Mouse (Mus musculus) ovary, postnatal 36 days (tissue): ENCODE measurements around the gene C330007P06Rik.
A peak's percentile ranks its signal among the peaks of the same experiment; 100 is the strongest.

Experiments used
- DNase-seq: peaks from one replicate; pipeline ENCODE4 v3.0.0; 2022; ENCODE audit warnings: low spot score, mixed read lengths

C330007P06Rik gene

DNA sequence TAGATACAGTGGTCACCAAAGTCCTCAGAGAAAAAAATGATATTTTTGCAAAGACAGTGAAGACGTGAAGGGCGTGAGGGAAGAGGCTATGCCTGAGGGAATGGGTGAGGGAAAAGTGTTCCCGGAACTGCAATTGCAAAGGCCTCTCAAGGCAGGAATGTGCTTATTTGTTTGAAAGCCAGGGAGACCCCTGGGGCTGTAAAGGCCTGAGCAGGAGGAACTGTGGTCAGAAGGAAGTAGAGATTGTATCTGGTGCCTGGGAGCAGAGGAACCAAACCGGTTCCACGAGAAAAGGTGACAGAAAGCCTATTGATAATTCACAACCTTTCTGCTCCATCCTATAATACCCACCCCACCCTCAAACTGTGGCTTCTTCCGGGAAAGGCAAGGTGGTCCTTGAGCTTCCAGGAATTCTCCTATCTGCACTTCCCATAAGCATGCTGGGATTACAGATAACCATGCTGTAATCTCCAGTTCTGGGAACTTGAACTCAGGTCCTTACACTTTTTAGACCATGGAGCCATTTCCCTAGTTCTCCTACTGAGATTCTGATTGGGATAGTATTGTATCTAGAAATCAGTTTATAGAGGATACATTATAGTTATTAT lies 36.7 kb downstream of the C330007P06Rik start:
- DNase-seq, result no peak

DNA sequence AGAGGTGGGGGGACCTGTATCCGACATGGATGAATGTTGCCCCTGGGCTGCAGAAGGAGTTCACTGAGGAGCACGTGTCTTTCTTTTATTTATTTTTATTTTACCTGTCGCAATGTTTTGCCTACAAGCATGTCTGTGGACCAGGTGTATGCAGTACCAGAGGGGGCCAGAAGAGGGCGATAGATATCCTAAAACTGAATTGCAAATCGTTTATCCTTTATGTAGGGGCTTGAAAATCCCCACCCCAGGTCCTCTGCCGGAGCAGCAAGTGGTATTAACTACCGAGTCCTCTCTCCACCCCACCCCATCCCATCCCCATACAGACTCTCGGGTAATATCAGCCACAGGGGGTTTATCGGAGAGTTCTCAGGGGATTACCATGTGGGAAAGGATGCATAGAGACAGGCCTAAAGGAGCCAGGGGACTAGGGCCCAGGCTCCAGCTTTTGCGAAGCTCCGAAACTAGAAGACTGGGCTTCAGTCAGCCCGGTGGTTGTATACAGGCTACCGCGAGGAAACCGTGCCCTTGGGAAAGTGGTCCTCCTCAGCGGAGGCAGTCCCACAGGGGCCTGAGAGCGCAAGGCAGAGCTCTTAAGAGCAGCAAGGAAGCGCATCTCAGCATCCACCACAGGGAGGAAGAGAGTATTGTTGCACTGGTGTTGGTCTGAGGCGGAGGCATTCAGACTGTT lies 40.4 kb downstream of the C330007P06Rik start:
- DNase-seq, result peak; percentile 45

DNA sequence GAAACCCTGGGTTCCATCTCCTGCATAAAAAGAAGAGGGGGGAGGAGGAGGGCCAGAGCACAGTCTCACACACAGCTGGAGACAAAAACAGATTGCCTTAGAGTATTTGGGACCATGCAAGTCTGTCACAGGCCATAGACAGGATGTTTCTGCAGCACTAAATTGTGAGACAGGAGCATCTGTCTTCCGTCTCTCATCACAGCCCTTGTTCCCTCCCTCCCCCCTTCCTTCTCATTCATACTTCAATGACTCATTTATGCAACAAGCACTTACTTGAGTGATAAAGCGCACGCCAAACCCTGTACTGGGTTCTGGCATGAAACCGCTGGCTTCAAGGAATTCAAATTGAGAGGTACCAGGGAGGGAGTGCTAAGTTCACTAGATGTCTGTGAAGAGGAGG lies 42.3 kb downstream of the C330007P06Rik start:
- DNase-seq, result no peak

DNA sequence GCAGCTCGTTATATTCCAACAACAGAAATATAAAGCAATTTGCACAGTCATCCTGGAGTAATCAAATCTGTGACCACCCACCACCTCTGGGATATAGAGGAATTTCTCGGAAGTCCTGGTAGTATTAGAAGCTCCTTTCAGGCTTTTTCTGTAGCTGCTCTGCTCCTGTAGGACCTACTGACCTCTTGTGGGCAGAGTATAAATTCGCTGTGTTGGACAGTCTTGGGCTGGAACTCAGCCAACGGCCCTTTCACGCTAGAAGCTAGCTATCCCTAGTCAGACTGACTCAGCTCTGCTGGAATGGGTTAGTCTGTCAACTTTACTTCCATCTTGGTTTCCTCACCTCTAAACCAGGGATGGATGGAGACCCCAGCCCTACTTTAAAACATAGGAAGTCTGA lies 43.6 kb downstream of the C330007P06Rik start:
- DNase-seq, result peak; percentile 49

DNA sequence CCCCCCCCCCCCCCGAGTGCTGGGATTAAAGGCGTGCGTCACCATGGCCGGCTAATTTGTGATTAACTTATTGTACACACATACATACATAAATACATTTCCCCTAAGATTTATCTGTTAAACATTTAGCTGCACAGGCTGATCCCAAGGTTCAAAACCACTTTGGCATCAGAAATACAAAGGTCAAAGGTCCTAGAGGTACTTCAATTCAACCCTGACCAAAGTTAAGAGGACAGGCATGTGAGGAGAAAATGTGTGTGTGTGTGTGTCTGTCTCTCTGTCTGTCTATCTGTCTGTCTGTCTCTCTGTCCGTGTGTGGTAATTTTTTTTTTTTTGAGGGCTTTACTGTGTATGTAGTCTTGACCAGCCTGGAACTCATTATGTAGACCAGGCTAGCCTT lies 47.0 kb downstream of the C330007P06Rik start:
- no peak for DNase-seq

DNA sequence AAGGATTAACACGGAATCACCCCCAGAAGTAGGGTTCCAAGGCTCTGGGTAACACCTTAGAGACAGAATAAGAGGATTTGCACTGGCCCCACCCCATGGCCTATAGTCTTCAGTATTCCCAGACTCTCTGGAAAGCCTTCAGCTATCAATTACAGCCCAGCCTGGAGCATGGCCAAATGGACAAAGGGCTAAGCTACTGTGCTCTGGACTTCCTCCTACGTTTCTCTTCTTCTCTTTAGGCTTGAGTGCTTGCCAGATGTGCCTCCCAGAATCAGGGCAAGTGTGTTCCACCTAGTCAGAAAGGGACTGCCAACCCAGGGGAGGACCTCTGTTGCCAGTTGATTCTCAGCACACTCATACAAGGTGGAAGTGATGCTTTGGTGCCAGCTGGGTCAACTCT lies 48.9 kb downstream of the C330007P06Rik start:
- DNase-seq, result peak; percentile 24

DNA sequence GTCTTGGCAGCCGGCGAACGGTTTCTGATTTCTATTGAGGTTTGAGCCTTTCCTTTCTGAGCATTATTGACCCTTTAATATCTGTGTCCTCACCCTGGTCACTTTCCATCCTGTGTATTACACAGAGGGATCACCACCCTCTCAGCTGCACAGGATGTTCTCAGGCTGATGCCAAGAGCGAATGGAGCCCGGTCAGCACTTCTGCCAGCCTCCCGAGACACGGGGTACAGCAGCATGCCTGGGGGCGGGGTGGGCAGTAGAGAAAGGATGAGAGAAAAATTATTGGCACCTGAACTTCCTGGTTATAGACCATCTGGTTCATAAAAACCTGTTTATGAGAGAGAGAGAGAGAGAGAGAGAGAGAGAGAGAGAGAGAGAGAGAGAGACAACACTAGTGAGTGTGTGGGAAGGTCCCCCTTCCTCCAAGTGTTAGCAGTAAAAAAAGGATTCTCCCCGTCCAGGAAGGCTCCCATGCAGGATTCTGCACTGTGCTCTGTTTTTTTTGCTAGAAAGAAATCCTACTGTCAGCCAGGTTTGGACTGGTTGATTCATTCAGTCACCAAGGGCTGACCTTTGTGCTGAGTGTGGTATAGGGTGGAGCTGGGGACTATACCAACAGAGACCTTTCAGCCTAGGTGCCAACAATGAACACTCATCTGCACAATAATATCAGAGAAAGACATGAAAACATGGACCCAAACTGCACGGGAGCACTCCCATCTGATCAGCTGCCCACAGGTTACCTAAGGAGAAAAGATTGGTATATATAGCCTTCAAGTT lies 49.8 kb downstream of the C330007P06Rik start:
- DNase-seq, result no peak

DNA sequence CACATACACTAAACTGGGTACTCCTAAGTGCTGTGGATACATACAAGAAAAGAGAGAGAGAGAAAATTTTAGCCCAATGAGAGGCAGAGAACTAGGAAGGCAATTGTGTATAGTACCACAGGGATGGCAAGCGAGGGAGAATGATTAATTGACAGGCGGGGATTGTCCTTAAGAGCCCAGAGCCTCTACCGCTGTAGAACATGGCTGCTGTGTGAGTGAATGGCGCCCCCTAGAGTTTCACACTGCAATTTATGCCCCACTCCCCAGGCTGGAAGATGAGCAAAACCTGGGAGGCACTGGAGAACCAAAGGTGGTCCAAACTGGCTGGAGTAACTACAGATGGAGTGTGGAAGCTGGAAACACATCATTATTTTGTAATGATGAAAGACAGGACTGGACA lies 53.7 kb downstream of the C330007P06Rik start:
- peak; percentile 23 for DNase-seq

DNA sequence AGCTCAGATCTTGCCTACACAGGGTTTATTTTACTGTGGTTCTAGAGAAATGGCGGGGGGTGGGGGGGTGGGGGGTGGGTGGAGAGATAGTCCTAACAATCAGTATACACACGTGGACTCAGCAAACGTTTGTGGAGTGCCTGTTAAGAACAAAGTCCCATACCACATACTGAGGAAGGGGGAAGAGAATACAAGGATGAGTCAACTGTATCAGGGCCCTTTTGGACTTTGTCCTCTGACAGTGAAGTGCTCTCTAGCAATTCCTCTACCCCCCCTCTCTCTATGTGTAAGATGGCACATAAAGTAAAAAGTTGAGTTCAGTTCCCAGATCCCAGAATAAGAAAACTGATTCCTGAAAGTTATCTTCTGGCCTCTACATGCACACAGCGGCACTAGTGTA lies 54.3 kb downstream of the C330007P06Rik start:
- DNase-seq, result no peak

DNA sequence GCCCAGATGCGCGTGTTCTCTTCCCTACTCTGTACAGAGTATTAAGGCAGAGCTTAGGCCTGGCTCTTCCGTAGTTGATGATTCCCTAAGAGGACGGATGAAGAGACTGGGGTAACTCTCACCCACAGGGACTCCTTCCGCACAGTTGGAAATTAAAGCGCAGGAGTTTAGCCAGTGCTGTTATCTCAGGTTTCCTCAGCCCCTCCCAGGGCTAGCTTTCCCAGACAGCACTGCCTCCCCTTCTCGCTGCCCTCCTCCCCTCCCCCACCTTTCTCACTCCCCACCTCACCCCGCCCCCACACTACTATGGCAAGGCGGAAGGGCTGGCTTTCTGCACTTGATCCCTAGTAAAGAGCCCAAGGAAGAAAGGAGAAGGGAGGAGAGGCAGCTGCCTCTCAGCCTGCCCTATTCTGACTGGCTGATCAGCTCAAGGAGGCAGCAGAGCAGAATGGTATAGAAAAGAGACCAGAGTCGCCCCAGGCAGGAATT lies 56.9 kb downstream of the C330007P06Rik start:
- DNase-seq, result no peak

DNA sequence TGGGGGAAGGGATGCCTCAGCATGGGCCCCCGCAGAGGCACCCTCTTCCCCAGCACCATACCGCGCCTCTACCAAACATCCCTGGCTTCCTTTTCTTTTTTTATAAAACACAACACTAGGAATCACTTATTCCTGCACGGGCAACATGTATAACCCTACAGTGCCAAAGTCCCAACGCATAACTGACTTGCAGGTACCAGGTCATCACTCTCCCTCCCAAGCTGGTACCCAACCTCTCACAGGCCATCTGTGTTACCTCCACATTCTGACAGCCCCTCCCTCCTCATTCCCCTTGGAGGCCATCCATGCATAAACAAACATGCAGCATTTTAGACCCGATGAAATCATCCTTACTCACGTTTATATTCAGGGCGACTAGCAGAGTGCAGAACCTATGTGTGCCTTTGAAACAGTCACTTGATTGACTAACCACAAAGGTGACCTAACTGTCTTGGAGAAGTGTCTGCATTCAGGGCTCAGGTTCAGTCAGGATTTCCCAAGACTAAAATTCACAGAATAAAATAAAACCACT lies 57.5 kb downstream of the C330007P06Rik start:
- no peak for DNase-seq

DNA sequence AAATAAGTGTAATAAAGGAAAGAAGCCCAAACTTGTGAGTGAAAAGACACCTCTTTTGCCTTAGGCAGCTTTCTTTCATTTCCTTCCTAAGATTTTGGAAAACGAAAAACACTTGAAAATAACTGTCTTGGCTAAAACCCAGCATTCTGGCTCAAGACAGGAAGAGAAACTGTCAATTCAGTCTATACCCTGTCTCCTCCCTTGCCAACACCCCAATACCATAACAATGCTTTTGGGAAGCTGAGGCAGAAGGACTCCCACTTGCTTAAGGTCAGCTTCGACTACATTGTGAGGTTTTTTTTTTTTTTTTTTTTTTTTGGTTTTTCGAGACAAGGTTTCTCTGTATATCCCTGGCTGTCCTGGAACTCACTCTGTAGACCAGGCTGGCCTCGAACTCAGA lies 58.5 kb downstream of the C330007P06Rik start:
- DNase-seq, result no peak

DNA sequence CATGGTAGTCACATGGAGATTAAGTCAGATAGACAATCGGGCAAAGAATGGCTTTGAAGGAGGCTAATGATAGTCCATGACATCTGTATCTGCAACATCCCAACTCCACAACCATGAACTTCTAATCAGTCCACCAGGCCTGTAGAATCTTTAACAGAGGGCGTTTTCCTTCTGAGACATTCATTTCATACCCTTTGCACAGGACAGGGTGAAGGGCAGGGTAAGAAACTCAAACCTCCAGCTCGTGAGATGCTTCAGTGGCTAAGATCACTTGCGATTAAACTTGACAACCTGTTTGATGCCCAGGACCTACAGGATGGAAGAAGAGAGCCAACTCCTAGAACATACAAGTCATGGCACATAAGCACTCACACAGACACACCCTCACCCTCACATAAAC lies 58.9 kb downstream of the C330007P06Rik start:
- DNase-seq, result no peak

DNA sequence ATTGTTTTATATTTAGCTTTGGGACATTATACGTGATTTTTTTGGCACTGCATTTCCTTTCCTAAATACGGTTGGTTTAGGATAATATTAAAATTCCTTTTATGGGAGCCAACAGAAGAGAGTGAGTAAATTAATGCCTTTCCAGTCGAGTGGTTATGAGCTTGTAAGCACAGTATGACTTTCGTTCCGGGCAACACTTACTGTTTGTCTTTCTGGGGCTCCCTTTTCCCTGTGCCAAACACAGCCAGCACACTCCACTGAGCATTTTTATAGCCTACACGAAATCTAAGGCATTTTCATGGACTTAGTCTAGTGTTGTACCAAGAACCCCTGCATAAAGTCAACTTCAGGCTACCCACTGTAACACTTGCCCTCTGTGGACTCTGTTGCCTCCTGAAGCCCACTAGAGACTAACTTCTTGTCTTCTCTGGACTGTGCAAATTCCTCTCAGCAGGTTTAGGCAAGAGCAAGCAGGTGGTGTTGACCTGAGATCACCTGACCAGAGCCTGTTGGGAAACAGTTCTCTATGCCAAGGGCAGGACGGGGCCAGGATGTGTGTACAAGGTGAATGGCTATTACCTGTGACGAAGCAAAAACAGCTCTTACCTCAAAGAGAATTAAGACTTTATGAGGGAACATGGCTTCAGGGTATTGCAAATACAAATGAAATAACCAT lies 59.6 kb downstream of the C330007P06Rik start:
- no peak for DNase-seq

DNA sequence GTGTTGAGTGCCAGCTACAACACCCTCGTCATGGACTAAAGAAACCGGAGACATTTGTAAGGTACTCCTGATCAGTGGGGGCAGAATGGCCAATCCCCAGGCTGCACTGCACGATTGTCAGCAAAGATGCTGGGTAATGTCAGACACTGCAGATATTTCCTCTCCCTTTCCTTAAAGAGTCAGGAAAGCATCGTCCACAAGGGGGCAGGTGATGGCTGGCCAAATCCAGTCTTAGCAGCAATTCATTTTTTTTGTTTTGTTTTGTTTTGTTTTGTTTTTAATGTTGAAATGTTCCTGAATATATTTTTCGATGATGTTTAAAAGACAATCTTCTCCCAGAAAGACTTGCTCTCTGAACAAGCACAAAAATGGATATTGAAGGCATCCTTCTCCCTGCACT lies 62.5 kb downstream of the C330007P06Rik start:
- DNase-seq, result no peak

DNA sequence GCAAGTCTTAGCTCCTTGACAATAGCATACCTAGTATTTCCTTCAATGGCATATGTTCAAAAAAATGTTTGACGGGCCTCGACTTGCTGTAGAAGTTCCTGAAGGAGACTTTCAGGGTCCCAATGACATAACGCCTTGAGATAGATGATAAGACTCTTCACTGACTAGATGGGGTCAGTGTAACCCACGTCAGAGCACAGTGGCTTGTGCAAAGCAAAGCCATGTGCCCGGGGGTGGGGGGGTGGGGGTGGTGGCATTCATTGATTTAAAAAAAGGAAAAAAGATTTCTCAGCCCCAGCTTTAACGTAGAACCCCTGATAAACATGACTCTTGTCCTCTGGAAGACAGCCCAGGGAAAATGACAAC lies 65.6 kb downstream of the C330007P06Rik start:
- DNase-seq, result no peak

DNA sequence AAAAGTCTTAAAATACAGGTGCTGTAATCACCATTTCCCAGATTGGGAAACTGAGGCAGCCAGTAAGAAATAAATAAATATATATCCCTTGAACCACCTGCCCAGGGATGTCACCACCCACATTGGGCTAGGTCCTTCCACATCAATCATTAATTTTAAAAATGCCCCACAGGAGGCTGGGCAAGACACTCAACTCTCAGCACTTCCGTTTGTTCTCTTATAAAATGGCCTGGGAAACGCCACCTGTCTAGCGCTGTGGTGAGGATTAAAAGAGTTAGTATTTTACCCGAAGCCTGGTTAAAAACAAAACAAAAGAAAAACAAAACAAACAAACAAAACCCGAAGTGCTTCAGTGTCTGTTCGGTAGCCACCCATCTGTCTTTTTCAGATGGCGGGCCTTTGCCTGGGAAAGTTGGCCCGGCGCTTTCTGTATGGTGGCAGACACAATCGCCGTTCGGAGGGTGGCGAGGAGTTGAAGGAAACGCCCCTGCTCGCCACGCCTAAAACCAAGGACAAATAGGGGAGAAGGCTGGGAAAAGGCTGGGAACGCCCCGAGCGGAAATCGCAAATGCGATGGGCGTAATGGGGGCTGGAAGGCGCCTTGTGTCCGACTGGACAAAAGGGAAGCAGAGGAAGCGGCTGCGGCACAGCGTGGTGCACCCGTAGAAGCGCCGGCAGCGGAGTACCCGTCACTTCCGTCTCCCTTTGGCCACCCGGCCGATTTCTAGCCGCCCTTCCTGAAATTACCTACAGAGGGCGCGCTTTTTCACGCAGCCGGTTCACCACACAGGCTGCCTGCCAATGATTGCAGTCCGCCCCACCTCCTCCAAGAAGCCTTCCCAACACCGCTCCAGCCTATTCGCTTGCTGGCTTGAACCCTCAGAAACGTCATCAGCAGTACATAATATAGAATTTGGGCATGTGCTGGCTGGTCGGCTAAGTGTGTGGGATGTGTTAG lies 66.3 kb downstream of the C330007P06Rik start:
- peak; percentile 86 for DNase-seq

DNA sequence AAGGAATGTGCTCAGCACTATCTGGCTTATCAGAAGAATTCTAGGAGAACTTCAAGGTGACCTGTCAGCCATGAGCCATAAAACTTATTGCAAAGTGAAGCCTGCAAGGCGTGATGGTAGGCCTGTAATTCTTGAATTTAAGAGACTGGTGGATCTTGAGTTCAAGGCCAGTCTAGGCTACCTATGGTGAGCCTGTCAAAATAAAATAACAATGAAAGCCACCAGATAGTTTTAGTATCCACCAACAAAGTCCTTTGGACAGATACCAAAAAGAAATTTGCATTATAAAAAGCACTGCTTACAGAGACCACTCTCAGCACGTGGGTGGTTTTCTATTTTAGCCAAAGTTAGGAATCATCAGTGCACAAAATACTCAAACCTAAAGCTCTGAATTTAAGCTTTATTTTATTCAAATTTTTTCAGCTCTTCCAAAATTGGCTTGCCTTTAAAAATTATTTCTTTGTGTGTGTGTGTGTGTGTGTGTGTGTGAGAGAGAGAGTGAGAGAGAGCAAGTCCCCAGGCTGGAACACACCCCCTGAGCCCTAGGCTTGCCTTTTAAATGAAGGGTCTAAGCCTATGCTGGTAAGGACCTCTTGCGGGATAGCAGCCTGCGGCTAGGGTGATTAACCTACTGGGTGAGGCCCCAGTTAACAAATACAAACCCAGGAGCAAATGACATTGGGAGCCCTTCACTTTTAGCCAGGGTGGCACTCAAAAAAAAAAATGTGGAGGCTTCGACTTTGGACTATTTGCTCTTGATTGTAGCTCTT lies 68.3 kb downstream of the C330007P06Rik start:
- no peak for DNase-seq

DNA sequence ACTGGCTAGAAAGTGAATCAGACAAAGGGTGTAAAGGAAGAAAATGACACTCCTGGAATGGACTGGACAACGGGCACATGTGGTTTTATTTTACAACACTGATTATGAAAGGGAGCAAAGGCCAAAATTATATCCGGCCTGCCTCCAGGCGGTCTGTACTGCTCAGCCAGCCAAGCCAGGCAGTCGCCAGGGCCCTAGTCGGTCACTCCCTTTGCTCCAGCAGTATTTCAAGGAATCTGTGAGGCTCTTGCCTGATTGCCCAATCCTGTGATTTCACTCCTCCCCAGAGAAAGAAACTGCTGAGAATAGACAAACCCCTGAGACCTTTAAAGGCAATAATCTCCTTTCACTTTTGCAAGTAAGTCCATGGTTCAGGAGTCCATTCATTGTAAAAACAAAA lies 69.7 kb downstream of the C330007P06Rik start:
- DNase-seq, result no peak

DNA sequence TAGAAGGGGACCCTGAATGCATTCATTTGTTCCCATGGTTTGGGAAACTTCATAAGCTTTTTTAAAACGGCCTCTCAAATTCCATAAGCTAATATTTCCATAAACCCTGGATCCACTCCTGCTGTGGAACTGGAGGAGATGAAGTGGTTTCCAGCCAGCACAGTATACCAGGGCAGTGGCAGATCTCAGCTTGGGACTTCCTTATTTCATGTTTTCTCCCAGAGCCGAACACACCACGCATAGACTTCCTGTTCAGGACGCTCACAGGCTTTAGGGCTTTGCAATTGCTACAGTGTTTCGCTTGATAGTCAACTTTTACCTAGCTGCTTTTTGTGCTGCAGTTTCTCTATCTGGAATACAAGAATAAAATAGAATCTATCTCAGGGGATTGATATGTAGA lies 70.7 kb downstream of the C330007P06Rik start:
- no peak for DNase-seq
